Mouse (Mus musculus): ENCODE measurements around the gene Mrpl57. TPM values are rescaled to one million over a fixed set of nuclear protein-coding genes. Genes with fewer than 3 reads are reported as not detected.

Mrpl57 gene
- polyA plus RNA-seq, 1 experiment from 2014 or later, result 151 TPM

Small RNA genes lying within 50 kb of the gene (microRNA-seq; reads per million reads assigned to microRNA genes)
- not detected for gene Mir3077

Other genes starting within 250 kb of the Mrpl57 start
- 19.7 and 19.8 TPM in 2 replicates for gene Xpo4, start 160.8 kb upstream of the Mrpl57 start, polyA plus RNA-seq (2015; fragmentation: Nextera tagmentation; extraction: Ambion mirVana)
- not detected in 2 replicates for gene Gm49361, start 80.1 kb upstream of the Mrpl57 start, polyA plus RNA-seq (2015; fragmentation: Nextera tagmentation; extraction: Ambion mirVana)
- gene Lats2, start 67.8 kb upstream of the Mrpl57 start, polyA plus RNA-seq (2015; fragmentation: Nextera tagmentation; extraction: Ambion mirVana), result 25.2 and 25.9 TPM in 2 replicates
- gene Sap18, start 28.1 kb upstream of the Mrpl57 start, polyA plus RNA-seq (2015; fragmentation: Nextera tagmentation; extraction: Ambion mirVana), result 17.7 and 25.1 TPM in 2 replicates
- gene Ska3, start within 50 bp of the Mrpl57 start, polyA plus RNA-seq (2015; fragmentation: Nextera tagmentation; extraction: Ambion mirVana), result 38.0 and 43.8 TPM in 2 replicates
- gene Zdhhc20, start 64.0 kb downstream of the Mrpl57 start, polyA plus RNA-seq (2015; fragmentation: Nextera tagmentation; extraction: Ambion mirVana), result 72.3 and 76.2 TPM in 2 replicates
- gene Micu2, start 173.0 kb downstream of the Mrpl57 start, polyA plus RNA-seq (2015; fragmentation: Nextera tagmentation; extraction: Ambion mirVana), result 74.1 and 74.9 TPM in 2 replicates
- gene Fgf9, start 244.3 kb downstream of the Mrpl57 start, polyA plus RNA-seq (2015; fragmentation: Nextera tagmentation; extraction: Ambion mirVana), result 9.7 and 10.7 TPM in 2 replicates

Data from lung, embryonic 16.5 days (tissue).